Mouse (Mus musculus) C2C12 (cell line): ENCODE data around the gene D10Jhu81e. TPM values are rescaled to one million over a fixed set of nuclear protein-coding genes. Genes with fewer than 3 reads are reported as not detected.
A peak's percentile ranks its signal among the peaks of the same experiment; 100 is the strongest.

ENCODE experiments used
- H3K27me3 ChIP-seq: one replicate; pipeline ENCODE4 v1.6.1; 2011; ENCODE audit not compliant: control insufficient read depth, insufficient read depth, insufficient read length
- H3K36me3 ChIP-seq: one replicate; pipeline ENCODE4 v1.6.1; 2011; ENCODE audit not compliant: control insufficient read depth, insufficient read depth
- H3K4me3 ChIP-seq: one replicate; pipeline ENCODE4 v1.5.1; 2011; ENCODE audit warnings: mild to moderate bottlenecking, control low read depth; ENCODE audit not compliant: poor library complexity, insufficient read depth, severe bottlenecking
- H3K79me2 ChIP-seq: one replicate; pipeline ENCODE4 v1.6.1; 2011; ENCODE audit not compliant: control insufficient read depth, insufficient read depth
- H3K79me3 ChIP-seq: one replicate; pipeline ENCODE4 v1.6.1; 2011; ENCODE audit warnings: low read depth, control low read depth
- H3ac ChIP-seq: one replicate; pipeline ENCODE3; 2011; ENCODE audit warnings: low read depth; ENCODE audit not compliant: control insufficient read depth, insufficient read length
- CEBPB ChIP-seq: IDR thresholded peaks from one replicate; pipeline ENCODE4 v1.6.1; 2011; ENCODE audit warnings: low read depth, mild to moderate bottlenecking, control low read depth, moderate library complexity
- CTCF ChIP-seq: IDR thresholded peaks from one replicate; pipeline ENCODE4 v1.5.1; 2011; ENCODE audit not compliant: control insufficient read depth, insufficient read depth, insufficient read length
- FOSL1 ChIP-seq: IDR thresholded peaks from one replicate; pipeline ENCODE4 v1.8.0; 2011; ENCODE audit warnings: mild to moderate bottlenecking, low read length; ENCODE audit not compliant: poor library complexity, insufficient read depth, severe bottlenecking
- MAX ChIP-seq: IDR thresholded peaks from one replicate; pipeline ENCODE4 v1.6.1; 2011; ENCODE audit warnings: mild to moderate bottlenecking, control low read depth
- MYOD1 ChIP-seq: IDR thresholded peaks from one replicate; pipeline ENCODE4 v1.6.1; 2011; ENCODE audit warnings: low read depth; ENCODE audit not compliant: control insufficient read depth, insufficient read length
- MYOG ChIP-seq: IDR thresholded peaks from one replicate; pipeline ENCODE4 v1.6.1; 2011; ENCODE audit not compliant: control insufficient read depth, insufficient read length; ENCODE audit errors: extremely low read depth
- USF1 ChIP-seq: IDR thresholded peaks from one replicate; pipeline ENCODE4 v1.6.1; 2011; ENCODE audit warnings: low read depth, mild to moderate bottlenecking, control low read depth, moderate library complexity
- polyA plus RNA-seq: library from polyadenylated mRNA; unstranded; fragments of >200 nt; fragmentation: generic; extraction: Trizol; gene quantifications from one replicate; pipeline ENCODE4 v1.2.1, GENCODE M21; 2012; ENCODE audit warnings: missing spikeins

Gene D10Jhu81e
- polyA plus RNA-seq, 1 experiment: 38.0 TPM

DNA sequence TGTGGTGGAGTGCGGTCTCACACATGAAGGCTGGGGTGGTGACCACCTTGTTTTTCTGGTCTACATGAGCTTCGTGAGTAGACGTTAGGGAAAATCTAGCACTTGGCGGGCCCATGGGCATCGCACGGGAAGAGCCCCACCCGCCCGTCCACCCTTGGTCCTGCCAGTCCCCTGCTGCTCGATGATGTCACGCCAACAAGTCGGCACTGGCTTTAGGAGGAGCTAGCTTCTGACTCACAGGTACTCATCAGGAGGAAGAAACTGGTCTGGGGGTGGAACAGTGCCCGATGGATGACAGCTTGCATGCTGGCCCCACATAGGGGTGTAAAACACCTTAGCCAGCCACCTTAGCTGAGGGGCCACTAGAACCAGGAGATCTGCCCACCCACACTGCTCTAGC lies 6.9 kb downstream of the D10Jhu81e start:
- no peaks in the 10 kb centered on the region for H3K79me2 ChIP-seq
- H3K4me3 ChIP-seq: no peak overlapping the region
- H3K79me3 ChIP-seq: no peaks in the 10 kb centered on the region
- H3K27me3 ChIP-seq: no peaks in the 10 kb centered on the region
- no peak overlapping the region for H3ac ChIP-seq
- TF ChIP-seq MYOD1: no peak
- TF ChIP-seq MAX: no peak
- TF ChIP-seq MYOG: no peak
- no peak for TF ChIP-seq CTCF
- TF ChIP-seq USF1: no peak
- no peak for TF ChIP-seq FOSL1
- no peak for TF ChIP-seq CEBPB
- no peaks in the 10 kb centered on the region for H3K36me3 ChIP-seq

DNA sequence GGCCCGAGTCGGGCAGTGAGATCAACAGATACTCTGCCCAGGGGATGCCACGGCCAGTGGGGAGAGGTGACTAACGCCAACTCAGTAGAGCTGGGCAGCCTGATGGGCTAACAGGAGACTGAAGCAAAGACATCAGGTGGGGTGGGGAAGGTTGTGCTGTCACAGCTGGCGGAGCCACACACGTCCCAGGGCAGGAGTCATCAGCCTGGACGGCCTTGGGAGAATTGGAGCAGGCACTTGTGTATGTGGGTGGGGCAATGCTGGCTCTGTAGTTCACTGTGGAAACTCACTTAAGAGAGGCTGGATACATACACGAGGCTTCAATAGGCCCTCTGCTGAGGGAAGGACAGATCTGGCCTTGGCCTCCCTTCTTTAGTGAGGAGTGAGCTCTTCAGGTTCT lies 8.5 kb downstream of the D10Jhu81e start:
- no peak overlapping the region for H3ac ChIP-seq
- no peaks in the 10 kb centered on the region for H3K36me3 ChIP-seq
- H3K79me3 ChIP-seq: no peaks in the 10 kb centered on the region
- H3K79me2 ChIP-seq: no peaks in the 10 kb centered on the region
- no peaks in the 10 kb centered on the region for H3K27me3 ChIP-seq
- TF ChIP-seq FOSL1: no peak
- no peak overlapping the region for H3K4me3 ChIP-seq

DNA sequence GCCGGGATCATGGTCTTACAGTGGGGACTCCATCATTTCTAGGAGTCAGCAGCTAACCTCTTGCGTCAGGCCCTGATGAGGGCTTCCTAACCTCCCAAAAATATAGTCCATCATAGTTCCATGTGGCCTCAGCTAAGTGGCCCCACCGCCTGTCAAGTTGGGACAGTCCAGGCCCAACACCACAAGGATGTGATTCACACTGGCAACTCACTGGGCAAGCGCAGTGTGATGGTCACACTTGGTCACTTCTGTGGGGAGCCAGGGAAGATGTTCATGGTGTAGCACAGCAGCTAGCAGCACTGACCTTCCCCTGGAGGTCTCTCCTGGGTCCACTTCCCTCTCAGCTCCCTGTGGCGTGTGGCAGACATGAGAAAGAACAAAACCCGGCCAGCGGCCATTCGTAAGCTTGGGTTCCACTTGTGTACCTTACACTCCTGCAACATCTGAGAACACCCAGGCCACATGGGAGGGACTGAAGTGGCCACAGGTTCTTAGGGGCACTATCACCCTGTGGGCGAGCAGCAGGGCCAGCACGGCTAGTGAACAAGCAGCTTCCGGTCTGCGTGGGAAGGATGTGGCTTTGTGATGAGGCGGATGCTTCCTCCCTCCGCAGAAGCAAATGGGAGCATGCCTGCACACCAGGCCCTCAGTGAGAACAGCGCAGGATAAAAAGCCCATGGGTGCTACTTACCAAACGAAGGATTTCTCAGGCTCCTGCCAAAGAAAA lies 9.1 kb downstream of the D10Jhu81e start:
- Histone ChIP-seq H3K79me2 (no peaks in the 10 kb centered on the region), H3K36me3 (no peaks in the 10 kb centered on the region), H3K79me3 (no peaks in the 10 kb centered on the region), H3ac (no peak overlapping the region), H3K4me3 (no peak overlapping the region), H3K27me3 (peaks cover 1% of the 10 kb centered on the region)
- TF ChIP-seq MYOD1 (no peak), FOSL1 (no peak), MYOG (no peak), CEBPB (no peak), CTCF (no peak), USF1 (no peak), MAX (no peak)

DNA sequence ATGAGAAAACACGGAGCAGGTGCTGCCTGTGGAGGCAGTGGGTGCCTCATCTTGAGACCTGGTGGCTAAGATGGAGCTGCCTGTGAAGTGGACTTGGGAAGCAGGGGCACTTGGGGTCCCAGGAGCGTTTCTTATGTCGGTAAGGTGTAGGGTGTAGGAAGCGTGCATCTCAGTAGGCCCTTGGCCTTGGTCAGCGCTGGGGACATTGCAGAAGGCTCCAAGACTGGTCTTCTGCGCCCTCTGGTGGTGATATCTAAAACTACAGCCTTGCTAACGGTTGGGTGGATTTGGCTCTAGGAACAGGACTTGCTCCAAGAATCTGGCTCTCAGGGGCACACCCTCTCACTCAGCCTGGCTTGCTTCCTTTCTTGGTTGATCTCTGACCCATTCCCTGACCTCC lies 9.7 kb downstream of the D10Jhu81e start:
- Histone ChIP-seq H3K36me3 (no peaks in the 10 kb centered on the region), H3K27me3 (peaks cover 4% of the 10 kb centered on the region), H3K79me3 (no peaks in the 10 kb centered on the region), H3ac (no peak overlapping the region), H3K79me2 (no peaks in the 10 kb centered on the region), H3K4me3 (no peak overlapping the region)
- TF ChIP-seq MAX: peak; percentile 18
- no peak for TF ChIP-seq CEBPB
- no peak for TF ChIP-seq USF1
- TF ChIP-seq CTCF: peak; percentile 67
- TF ChIP-seq MYOG: no peak
- TF ChIP-seq FOSL1: no peak
- TF ChIP-seq MYOD1: no peak

DNA sequence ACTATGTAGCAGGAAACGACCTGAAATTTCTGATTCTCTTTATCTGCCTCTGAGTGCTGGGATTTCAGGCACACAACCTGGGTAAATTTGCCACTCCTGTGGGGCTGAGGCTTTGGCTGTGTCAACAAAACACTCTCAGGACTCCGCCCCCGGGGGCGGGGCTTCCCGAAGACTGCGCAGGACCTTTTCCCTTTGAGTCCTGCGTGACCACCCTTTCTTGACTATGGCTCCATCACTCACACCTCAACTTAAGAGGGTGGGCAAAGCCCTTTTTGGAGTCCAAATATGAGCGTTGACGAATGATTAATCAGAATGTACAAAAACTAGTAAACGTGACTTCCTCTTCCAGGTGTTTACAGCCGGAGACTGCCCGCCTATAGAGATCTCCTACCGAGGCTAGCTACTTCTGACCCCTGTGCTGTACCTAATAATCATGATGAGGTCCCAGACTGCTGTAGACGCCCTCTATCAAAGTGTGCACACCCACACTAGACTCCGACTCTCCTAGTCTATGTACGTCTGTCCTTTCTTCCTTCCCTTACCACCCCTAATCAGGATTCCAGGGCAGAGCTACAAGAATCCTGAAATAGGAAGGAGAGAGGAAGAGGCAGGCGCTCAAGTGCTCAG lies 10.2 kb downstream of the D10Jhu81e start:
- H3K79me3 ChIP-seq: no peaks in the 10 kb centered on the region
- TF ChIP-seq CTCF (no peak), CEBPB (no peak), MAX (no peak), MYOG (no peak), MYOD1 (no peak), FOSL1 (no peak), USF1 (no peak)
- no peak overlapping the region for H3K4me3 ChIP-seq
- no peak overlapping the region for H3ac ChIP-seq
- H3K27me3 ChIP-seq: peaks cover 4% of the 10 kb centered on the region
- no peaks in the 10 kb centered on the region for H3K79me2 ChIP-seq
- no peaks in the 10 kb centered on the region for H3K36me3 ChIP-seq

DNA sequence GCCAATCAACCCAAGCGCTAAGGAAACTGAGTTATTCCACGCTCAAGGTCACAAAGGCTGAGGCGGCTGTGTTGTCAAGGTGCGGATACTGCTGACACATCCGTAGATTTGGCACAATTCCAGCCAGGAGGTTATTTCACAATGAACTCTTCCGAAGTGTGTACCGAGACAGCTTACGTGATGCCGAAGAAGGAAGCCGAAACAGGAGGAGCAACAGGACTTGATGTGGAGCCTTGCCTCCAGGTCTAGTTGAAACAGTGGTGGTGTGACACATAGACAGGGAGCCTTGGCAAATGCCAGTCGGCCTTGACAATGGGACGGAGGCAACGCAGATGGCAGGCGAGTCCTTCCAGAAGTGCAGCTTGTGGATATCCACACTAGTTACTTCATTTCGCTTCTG lies 11.5 kb downstream of the D10Jhu81e start:
- Histone ChIP-seq H3K27me3 (peaks cover 12% of the 10 kb centered on the region), H3K4me3 (no peak overlapping the region), H3ac (no peak overlapping the region), H3K79me3 (no peaks in the 10 kb centered on the region), H3K36me3 (no peaks in the 10 kb centered on the region), H3K79me2 (no peaks in the 10 kb centered on the region)
- TF ChIP-seq MYOD1 (no peak), MAX (no peak), CTCF (no peak), CEBPB (no peak), FOSL1 (no peak), MYOG (no peak), USF1 (no peak)
